Mouse (Mus musculus) G1E (cell line): Measurements from ENCODE around the gene Oprd1. TPM values are rescaled to one million over a fixed set of nuclear protein-coding genes. Genes with fewer than 3 reads are reported as not detected.

Experiments used
- ATAC-seq: 2 replicates; pipeline ENCODE4 v1.8.0; 2016; ENCODE audit warnings: mild to moderate bottlenecking; ENCODE audit not compliant: insufficient number of reproducible peaks, poor library complexity, low FRiP score, severe bottlenecking; ENCODE audit errors: extremely low read depth
- DNase-seq: peaks from one replicate; pipeline ENCODE4 v3.0.0; 2012; ENCODE audit warnings: low spot score
- H3K27me3 ChIP-seq: 2 replicates; pipeline ENCODE4 v1.6.1; 2012; ENCODE audit warnings: mild to moderate bottlenecking, low read length, inconsistent platforms; ENCODE audit not compliant: insufficient read depth
- H3K36me3 ChIP-seq: replicated peaks from 2 replicates; pipeline ENCODE3; 2012; ENCODE audit warnings: mild to moderate bottlenecking, inconsistent platforms
- H3K4me1 ChIP-seq: 2 replicates; pipeline ENCODE4 v1.6.1; 2012; ENCODE audit warnings: low read depth, low read length, inconsistent platforms, mixed read lengths; ENCODE audit not compliant: insufficient read depth
- H3K4me3 ChIP-seq: 2 replicates; pipeline ENCODE4 v1.5.1; 2012; ENCODE audit warnings: low read depth, mild to moderate bottlenecking, inconsistent platforms, low read length, moderate library complexity, mixed read lengths
- H3K9me3 ChIP-seq: replicated peaks from 2 replicates; pipeline ENCODE4 v1.6.1; 2012; ENCODE audit warnings: inconsistent platforms
- CTCF ChIP-seq: IDR thresholded peaks from 2 replicates; pipeline ENCODE4 v1.5.1; 2012; ENCODE audit warnings: low read depth, low read length, inconsistent platforms, mixed read lengths
- GATA1 ChIP-seq: IDR thresholded peaks from 2 replicates; pipeline ENCODE4 v1.6.1; 2012; ENCODE audit warnings: borderline replicate concordance, low read length, inconsistent platforms, mixed read lengths
- GATA2 ChIP-seq: IDR thresholded peaks from 2 replicates; pipeline ENCODE4 v1.6.1; 2012; ENCODE audit warnings: low read depth, low read length, inconsistent platforms, borderline replicate concordance
- POLR2AphosphoS5 ChIP-seq: IDR thresholded peaks from 2 replicates; pipeline ENCODE4 v1.6.1; 2012; ENCODE audit warnings: low read depth, low read length, inconsistent platforms; ENCODE audit not compliant: insufficient replicate concordance
- TAL1 ChIP-seq: conservative IDR thresholded peaks from 2 replicates; pipeline ENCODE4 v1.6.1; 2012; ENCODE audit warnings: low read depth, low read length, inconsistent platforms, mixed read lengths
- polyA plus RNA-seq: library from polyadenylated mRNA; stranded (reverse); fragments of >175 nt; gene quantifications from 2 replicates; pipeline ENCODE4 v1.2.3, GENCODE M21; 2012
- total RNA-seq, 2 experiments: library from RNA; stranded (forward) in 1 of 2; stranded (reverse) in 1 of 2; fragments of 200-1000 nt in 1 of 2; fragments of >200 nt in 1 of 2; fragmentation: Nextera tagmentation in 1 of 2; gene quantifications; 2 replicates each; pipeline ENCODE4 v1.2.3; 2014 to 2017

Oprd1 gene
- total and polyA plus RNA-seq, 3 experiments: 0.16 TPM; not detected in 2

DNA sequence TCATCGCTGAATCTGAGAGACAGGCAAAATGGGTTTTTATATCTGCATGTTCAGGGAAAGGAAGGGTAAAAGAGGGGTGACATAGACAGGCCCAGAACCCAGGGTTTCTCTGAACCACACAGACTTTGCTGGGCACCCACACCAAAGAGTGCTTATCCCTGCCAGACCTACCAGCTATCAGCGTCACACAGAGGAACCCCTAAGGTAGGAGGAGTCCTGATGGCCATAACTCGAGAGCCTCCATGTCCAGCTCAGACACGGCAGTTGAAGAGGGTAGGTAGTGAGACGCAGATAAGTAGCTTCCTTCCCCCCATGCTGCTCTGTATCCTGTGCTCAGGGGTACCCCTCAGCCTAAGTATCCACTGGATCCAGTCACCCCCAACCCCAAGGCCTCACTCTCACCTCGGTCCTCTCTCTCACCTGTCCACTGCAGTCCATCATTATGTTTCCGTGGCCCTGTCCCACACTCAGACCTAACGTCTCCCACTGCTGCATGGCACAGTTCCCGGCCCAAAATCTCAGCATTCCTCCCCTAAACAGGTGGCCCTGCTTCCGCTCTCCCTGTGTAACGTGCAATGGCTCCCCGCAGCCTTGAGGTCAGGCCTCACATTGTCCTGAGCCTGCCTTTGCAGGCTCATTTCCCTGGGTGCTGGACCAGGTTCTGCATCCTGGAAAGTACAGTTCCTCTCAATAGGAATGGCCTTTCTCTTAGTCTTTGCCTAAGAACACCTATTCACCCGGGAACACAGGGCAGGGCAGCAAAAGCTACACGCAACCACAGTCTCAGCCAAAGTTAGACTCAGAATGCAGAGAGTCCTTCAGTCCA, 77.0 kb downstream of the Oprd1 start:
- DNase-seq (no peak), ATAC-seq (no peak)
- TF ChIP-seq GATA1 (no peak), GATA2 (no peak), POLR2AphosphoS5 (no peak), TAL1 (no peak), CTCF (no peak)
- Histone ChIP-seq H3K36me3 (peaks cover 95% of the 10 kb centered on the region), H3K4me1 (peaks cover 92% of the 10 kb centered on the region), H3K9me3 (no peaks in the 10 kb centered on the region), H3K27me3 (no peaks in the 10 kb centered on the region), H3K4me3 (peak overlapping the region; percentile 17; the same call in 1 of the 2 replicates)

DNA sequence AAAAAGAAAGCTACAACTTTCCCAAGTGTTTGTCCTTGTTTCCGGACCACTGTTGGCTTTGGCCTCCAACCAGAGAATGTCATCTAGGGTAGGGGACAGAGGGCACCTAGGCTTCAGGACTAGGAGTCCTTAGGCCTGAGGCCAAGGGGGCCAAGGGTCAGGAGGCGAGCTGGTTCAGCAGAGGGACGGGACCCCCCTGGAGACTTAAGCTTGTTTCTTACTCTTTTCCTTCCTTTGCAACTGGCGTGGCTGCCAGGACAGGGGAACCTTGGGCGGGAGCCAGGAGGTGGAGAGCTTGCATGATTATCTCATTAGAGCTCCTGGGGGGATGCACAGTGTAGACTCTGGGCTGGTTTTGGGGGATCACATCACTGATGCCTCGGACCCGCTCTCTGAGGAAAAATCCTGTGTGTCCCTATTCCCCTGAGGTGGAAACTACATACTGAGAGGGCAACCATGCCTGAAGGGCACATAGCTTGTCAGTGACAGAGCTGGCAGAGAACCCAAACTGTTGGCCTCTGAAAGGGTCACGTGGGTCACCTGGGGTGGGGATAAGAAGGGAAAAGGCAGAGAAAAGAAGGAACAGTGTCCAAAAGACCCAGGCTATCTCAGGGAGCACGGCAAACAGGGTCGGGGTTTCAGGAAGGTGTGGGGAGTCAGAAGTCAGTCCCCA, 78.0 kb downstream of the Oprd1 start:
- ATAC-seq (no peak), DNase-seq (no peak)
- peaks cover 94% of the 10 kb centered on the region for H3K36me3 ChIP-seq
- peaks cover 89% of the 10 kb centered on the region for H3K4me1 ChIP-seq
- no peak overlapping the region for H3K4me3 ChIP-seq
- TF ChIP-seq GATA2 (no peak), CTCF (no peak), TAL1 (no peak), GATA1 (no peak), POLR2AphosphoS5 (no peak)
- H3K27me3 ChIP-seq: no peaks in the 10 kb centered on the region
- H3K9me3 ChIP-seq: no peaks in the 10 kb centered on the region

DNA sequence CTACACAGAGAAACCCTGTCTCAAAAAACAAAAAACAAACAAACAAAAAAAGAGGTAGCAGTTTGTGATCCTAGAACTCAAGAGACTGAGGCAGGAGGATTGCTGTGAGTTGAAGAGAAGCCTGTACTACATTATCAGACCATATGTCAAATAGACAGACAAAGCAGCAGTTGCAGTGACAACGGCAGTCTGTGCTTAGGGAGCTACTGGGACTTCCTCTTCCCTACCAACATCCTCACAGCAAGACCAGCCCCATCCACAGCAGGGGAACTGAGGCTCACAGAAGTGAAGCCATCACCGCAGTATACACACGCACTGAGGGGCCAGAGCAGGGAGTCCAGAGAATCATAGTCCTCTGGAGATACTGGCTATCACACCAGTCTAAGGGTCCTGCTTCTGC, 78.7 kb downstream of the Oprd1 start:
- no peak overlapping the region for H3K4me3 ChIP-seq
- ATAC-seq (no peak), DNase-seq (no peak)
- H3K27me3 ChIP-seq: no peaks in the 10 kb centered on the region
- H3K9me3 ChIP-seq: no peaks in the 10 kb centered on the region
- peaks cover 88% of the 10 kb centered on the region for H3K4me1 ChIP-seq
- no peak for TF ChIP-seq TAL1
- peaks cover 93% of the 10 kb centered on the region for H3K36me3 ChIP-seq

- Histone ChIP-seq H3K4me1 (peaks cover 88% of the 10 kb centered on the region), H3K27me3 (no peaks in the 10 kb centered on the region), H3K4me3 (no peak overlapping the region), H3K9me3 (no peaks in the 10 kb centered on the region), H3K36me3 (peaks cover 93% of the 10 kb centered on the region)
- no peak for DNase-seq
- no peak for TF ChIP-seq GATA1
- no peak for TF ChIP-seq GATA2
- ATAC-seq: no peak
Measured at GRCm38 (mm10) chr4:132064550-132064949, 79.7 kb downstream of the Oprd1 start.

DNA sequence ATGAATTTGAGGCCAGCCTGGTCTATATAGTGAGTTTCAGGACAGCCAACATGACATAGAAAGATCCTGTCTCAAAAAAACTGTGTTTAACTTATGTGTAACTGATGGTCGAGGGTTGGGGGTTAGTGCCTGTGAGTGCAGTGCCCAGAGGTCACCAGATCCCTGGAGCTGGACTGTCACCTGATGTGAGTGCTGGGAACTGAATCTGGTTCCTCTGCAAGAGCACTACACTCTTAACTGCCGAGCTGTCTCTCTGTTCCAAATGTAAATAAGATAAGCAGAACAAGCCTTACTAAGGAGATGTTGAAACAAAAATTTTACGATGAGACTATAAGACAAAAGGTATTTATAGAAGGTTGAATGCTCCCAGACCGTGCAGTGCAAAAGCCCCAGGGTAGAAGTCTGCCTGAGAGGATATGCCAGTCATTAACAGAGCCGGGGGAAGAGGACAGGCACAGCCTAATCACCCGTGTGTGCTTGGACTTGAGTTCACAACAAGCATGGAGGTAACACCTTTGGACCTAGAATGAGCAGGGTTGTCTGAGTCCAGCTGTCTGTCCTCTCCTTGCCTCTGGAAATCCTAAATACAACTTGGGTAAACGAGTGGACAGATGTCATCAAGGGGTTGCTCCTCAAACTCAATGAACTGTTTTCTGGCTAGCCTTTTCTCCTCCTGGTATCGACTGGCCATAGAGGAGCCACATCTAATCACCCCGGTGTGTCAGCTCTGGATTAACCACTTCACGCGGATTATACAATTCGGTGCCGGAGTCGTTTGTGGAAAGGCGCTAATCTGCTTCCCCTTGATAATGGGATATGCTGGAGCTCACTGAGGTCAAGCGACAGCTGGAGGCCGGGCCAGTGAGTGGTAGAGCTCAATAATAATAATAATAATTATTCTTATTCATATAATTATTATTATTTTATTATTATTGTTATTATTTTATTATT, 81.1 kb downstream of the Oprd1 start:
- peaks cover 95% of the 10 kb centered on the region for H3K36me3 ChIP-seq
- no peaks in the 10 kb centered on the region for H3K27me3 ChIP-seq
- TF ChIP-seq GATA2 (no peak), POLR2AphosphoS5 (no peak), TAL1 (no peak), CTCF (no peak), GATA1 (no peak)
- H3K4me3 ChIP-seq: no peak overlapping the region
- DNase-seq: no peak
- H3K4me1 ChIP-seq: peaks cover 89% of the 10 kb centered on the region
- H3K9me3 ChIP-seq: no peaks in the 10 kb centered on the region
- 0 out of 2 replicates have a peak, but pooled peaks have one; percentile 15 for ATAC-seq

- peaks cover 95% of the 10 kb centered on the region for H3K36me3 ChIP-seq
- no peaks in the 10 kb centered on the region for H3K9me3 ChIP-seq
- no peak overlapping the region for H3K4me3 ChIP-seq
- no peak for ATAC-seq
- H3K4me1 ChIP-seq: peaks cover 88% of the 10 kb centered on the region
- no peak for TF ChIP-seq GATA2
- no peak for TF ChIP-seq TAL1
- TF ChIP-seq CTCF: no peak
- no peak for TF ChIP-seq POLR2AphosphoS5
- TF ChIP-seq GATA1: no peak
- no peaks in the 10 kb centered on the region for H3K27me3 ChIP-seq
- no peak for DNase-seq
Measured at GRCm38 (mm10) chr4:132062289-132062688, 82.0 kb downstream of the Oprd1 start.

Other genes starting within 250 kb of the Oprd1 start
- not detected in 2 replicates for gene Tmem200b, start 222.7 kb downstream of the Oprd1 start, total RNA-seq (2014; fragmentation: Nextera tagmentation)
- 0.06 and 0.22 TPM in 2 replicates for gene Tmem200b, start 222.7 kb downstream of the Oprd1 start, total RNA-seq (2017)
- not detected in 2 replicates for gene Tmem200b, start 222.7 kb downstream of the Oprd1 start, polyA plus RNA-seq
- 0.63 and 1.2 TPM in 2 replicates for gene Gm10300, start 69.8 kb downstream of the Oprd1 start, total RNA-seq (2014; fragmentation: Nextera tagmentation)
- 0.16 and 0.46 TPM in 2 replicates for gene Gm10300, start 69.8 kb downstream of the Oprd1 start, total RNA-seq (2017)
- 0.26 and 0.28 TPM in 2 replicates for gene Gm10300, start 69.8 kb downstream of the Oprd1 start, polyA plus RNA-seq
- gene Epb41, start 69.2 kb downstream of the Oprd1 start, total RNA-seq (2014; fragmentation: Nextera tagmentation): 329 and 560 TPM in 2 replicates
- 97.8 and 129 TPM in 2 replicates for gene Epb41, start 69.2 kb downstream of the Oprd1 start, total RNA-seq (2017)
- gene Epb41, start 69.2 kb downstream of the Oprd1 start, polyA plus RNA-seq: 119 and 152 TPM in 2 replicates
- 70.3 and 81.7 TPM in 2 replicates for gene Ythdf2, start 67.8 kb upstream of the Oprd1 start, total RNA-seq (2014; fragmentation: Nextera tagmentation)
- gene Ythdf2, start 67.8 kb upstream of the Oprd1 start, total RNA-seq (2017): 70.8 and 84.3 TPM in 2 replicates
- 65.2 and 74.7 TPM in 2 replicates for gene Ythdf2, start 67.8 kb upstream of the Oprd1 start, polyA plus RNA-seq
- 16.8 and 25.4 TPM in 2 replicates for gene Gmeb1, start 117.1 kb upstream of the Oprd1 start, total RNA-seq (2014; fragmentation: Nextera tagmentation)
- gene Gmeb1, start 117.1 kb upstream of the Oprd1 start, total RNA-seq (2017): 16.1 and 16.5 TPM in 2 replicates
- 13.5 and 19.2 TPM in 2 replicates for gene Gmeb1, start 117.1 kb upstream of the Oprd1 start, polyA plus RNA-seq
- 52.8 and 64.5 TPM in 2 replicates for gene Taf12, start 129.9 kb upstream of the Oprd1 start, total RNA-seq (2014; fragmentation: Nextera tagmentation)
- 48.7 and 63.3 TPM in 2 replicates for gene Taf12, start 129.9 kb upstream of the Oprd1 start, total RNA-seq (2017)
- gene Taf12, start 129.9 kb upstream of the Oprd1 start, polyA plus RNA-seq: 15.9 and 16.8 TPM in 2 replicates
- gene Rab42, start 158.9 kb upstream of the Oprd1 start, total RNA-seq (2014; fragmentation: Nextera tagmentation): 1.4 TPM in 1 of 2 replicates, not detected in the other
- 0.52 TPM in 1 of 2 replicates, not detected in the other for gene Rab42, start 158.9 kb upstream of the Oprd1 start, total RNA-seq (2017)
- 0.95 and 1.0 TPM in 2 replicates for gene Rab42, start 158.9 kb upstream of the Oprd1 start, polyA plus RNA-seq
- 21.6 and 22.8 TPM in 2 replicates for gene Trnau1ap, start 185.1 kb upstream of the Oprd1 start, total RNA-seq (2014; fragmentation: Nextera tagmentation)
- 40.2 and 49.0 TPM in 2 replicates for gene Trnau1ap, start 185.1 kb upstream of the Oprd1 start, total RNA-seq (2017)
- 29.1 and 37.6 TPM in 2 replicates for gene Trnau1ap, start 185.1 kb upstream of the Oprd1 start, polyA plus RNA-seq
- 24.2 and 26.8 TPM in 2 replicates for gene Rcc1, start 209.1 kb upstream of the Oprd1 start, total RNA-seq (2014; fragmentation: Nextera tagmentation)
- gene Rcc1, start 209.1 kb upstream of the Oprd1 start, total RNA-seq (2017): 38.6 and 39.2 TPM in 2 replicates
- gene Rcc1, start 209.1 kb upstream of the Oprd1 start, polyA plus RNA-seq: 70.0 and 86.0 TPM in 2 replicates